Mouse (Mus musculus) lung, postnatal 10 days (tissue): ENCODE measurements around the gene Cfap20.
"Not testable (repeated sequence)": the region's sequence is repeated elsewhere in the genome, so short reads cannot be mapped to it uniquely, and the experiment has no call there.

ENCODE experiments used
- DNase-seq: peaks from one replicate; pipeline ENCODE4 v3.0.0; 2021

Gene Cfap20

GRCm38 (mm10) chr8:95411309-95411972 is 23.2 kb downstream of the Cfap20 start:
- DNase-seq = peak; percentile 76

DNA sequence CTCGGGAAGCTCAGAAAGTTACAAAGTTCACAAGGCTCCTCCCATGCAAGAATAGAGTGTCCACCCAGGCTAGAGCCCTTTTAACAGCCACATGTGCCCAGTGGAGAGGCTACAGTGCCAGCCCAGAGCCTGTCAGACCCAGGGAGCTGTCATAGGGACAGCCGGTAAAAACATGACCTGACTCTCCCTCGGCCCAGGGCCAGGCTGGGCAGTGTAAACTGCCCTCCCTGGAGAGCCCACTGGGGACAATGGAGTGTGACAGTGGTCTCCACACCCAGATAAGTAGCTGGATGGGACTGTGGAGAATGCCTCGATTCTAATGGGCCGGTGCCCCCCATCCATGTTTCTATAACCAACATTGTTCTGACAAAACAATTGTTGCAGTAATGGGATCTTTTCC is 25.2 kb downstream of the Cfap20 start:
- peak; percentile 81 for DNase-seq

- DNase-seq = no peak
Measured at GRCm38 (mm10) chr8:95401091-95401490, 33.6 kb downstream of the Cfap20 start.

- no peak for DNase-seq
Measured at GRCm38 (mm10) chr8:95399131-95399530, 35.5 kb downstream of the Cfap20 start.

GRCm38 (mm10) chr8:95397201-95397600 is 37.5 kb downstream of the Cfap20 start:
- DNase-seq = no peak

DNA sequence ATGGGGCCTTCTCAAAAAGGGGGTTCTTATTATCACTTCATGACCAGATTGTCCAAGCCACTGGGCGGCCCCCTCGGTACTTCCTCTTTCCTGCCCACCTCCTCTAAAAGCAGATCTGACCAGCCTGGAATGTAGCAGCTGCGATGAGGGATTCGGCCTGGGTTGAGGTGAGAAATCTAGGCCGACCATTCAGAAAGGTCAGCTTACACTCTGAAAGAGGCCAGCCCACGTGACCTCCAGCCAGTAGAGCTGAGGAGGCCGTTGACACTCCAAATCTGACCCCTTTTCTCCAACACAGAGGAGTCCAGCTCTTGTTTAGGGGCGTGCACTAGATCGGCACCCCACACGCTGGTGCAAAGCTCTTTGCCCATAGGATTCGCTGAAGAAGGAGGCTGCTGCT is 37.9 kb downstream of the Cfap20 start:
- DNase-seq = no peak

- DNase-seq = peak; percentile 31
Measured at GRCm38 (mm10) chr8:95395186-95395918, 39.3 kb downstream of the Cfap20 start.

DNA sequence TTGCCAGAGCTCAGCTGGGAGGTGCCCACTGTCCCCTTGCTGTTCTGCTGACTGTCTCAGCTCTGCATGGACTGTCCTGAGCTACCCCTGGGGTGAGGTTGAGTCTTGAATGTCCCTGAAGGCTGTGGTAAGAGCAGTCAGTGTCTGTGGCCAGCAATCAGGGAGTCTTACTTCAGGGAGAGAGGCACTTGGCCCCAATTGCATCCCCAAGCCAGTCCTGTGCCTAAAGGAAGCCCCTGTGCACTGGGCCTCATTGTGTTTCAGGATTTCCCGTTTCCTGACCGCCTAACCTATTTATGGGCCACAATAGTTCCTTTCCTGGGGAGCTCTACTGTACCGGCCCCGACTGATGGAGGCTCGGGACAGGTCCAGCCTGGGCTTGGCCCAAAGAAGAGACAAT is 42.1 kb downstream of the Cfap20 start:
- peak; percentile 56 for DNase-seq

DNA sequence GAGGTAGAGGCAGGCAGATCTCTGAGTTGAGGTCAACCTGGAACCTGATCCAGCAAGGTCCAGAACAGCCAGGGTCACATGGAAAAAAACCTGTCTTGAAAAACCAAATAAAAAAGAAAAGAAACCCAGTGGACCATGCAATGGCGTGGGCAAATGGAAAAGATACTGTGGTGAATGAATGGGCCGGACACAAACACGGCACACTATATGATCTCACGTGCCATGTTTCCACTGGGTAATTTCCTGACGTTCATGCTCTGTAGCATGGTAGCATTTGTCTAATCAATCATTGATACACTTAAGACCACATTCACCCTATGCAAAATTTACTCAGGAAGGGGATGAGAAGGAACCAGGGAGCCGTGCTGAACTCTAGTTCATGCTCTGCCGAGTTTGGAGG is 43.6 kb downstream of the Cfap20 start:
- no peak for DNase-seq

GRCm38 (mm10) chr8:95390312-95390711 is 44.4 kb downstream of the Cfap20 start:
- DNase-seq = no peak

- DNase-seq = no peak
Measured at GRCm38 (mm10) chr8:95387936-95388335, 46.7 kb downstream of the Cfap20 start.

DNA sequence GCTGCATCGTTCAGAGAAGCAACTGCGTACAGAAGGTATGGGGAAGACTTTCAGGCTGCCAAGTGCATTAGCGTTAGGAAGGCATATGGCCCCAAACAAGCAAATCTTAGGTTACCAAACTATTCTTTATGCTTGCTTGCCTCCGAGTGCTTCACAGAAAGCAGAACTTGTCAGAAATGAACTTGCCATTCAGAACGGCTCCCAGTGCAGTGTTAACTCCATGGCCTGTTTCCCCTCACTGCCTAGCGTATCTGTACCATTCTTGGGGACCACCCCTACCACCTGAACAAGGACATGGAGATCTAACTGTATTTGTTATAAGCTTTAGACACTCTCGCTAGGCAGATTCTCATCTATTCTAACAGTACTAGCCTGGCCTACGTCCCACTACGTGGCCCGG is 47.4 kb downstream of the Cfap20 start:
- no peak for DNase-seq

DNA sequence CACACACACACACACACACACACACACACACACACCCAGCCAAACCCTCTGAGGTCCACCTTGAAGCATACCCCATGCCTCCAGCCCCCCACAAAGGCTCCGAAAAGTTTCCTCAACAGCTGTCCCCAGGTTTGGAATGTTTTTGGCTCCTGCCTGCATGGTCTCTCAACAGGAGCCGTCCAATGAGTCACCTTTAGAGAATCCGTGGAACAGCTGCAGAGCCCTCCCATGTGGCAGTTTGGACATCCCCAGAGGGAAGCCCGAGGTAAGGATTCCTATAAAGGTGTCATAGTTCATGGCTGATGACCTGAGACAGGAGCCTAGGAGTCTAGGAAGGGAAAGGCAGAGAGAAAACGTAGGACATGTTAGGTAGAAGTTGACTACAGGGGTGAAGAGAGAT is 48.6 kb downstream of the Cfap20 start:
- DNase-seq = no peak

- no peak for DNase-seq
Measured at GRCm38 (mm10) chr8:95384501-95384900, 50.2 kb downstream of the Cfap20 start.

GRCm38 (mm10) chr8:95381595-95381994 is 53.1 kb downstream of the Cfap20 start:
- DNase-seq = no peak

GRCm38 (mm10) chr8:95380953-95381352 is 53.7 kb downstream of the Cfap20 start:
- peak; percentile 45 for DNase-seq

GRCm38 (mm10) chr8:95378928-95379327 is 55.7 kb downstream of the Cfap20 start:
- DNase-seq = not testable (repeated sequence)

DNA sequence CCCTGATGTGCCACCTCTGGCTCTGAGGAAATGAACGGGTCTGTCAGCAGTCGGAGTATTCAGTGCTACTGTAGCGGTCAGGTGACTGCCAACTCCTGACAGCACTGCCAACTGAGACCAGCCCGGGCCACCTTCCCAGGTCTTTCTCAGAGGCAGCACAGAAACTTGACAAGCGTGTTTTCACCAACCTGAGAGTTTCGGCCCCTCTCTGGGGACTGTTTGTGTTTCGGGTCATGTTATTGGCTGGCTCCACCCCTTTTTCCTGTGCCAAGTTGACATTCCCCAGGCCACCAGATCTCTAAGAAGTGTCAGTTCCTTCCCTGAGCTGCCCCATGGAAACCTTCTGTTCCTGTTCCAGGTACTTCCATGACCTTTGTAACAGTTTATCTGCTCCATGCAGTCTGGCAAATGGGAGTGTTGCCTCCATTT is 56.8 kb downstream of the Cfap20 start:
- peak; percentile 84 for DNase-seq

DNA sequence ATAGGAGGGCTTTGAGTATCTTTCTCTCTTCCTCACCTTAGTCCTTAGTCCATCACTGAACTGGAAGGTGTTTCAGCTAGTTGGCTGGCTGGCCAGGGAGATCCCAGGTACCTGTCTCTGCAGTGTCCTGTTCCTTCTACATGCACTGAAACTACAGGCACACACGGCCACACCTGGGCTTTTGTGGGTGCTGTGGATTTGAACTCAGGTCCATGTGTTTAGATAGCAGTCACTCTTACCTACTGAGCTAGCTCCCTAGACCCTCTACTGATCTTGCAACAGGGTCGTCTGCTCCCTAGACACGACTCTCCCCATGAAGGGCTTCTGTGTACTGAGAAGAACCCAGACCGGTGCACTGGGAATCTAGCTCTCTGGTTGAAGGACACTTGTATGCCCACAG is 57.6 kb downstream of the Cfap20 start:
- DNase-seq = no peak

- no peak for DNase-seq
Measured at GRCm38 (mm10) chr8:95376309-95376999, 58.2 kb downstream of the Cfap20 start.

- no peak for DNase-seq
Measured at GRCm38 (mm10) chr8:95375374-95375930, 59.2 kb downstream of the Cfap20 start.

GRCm38 (mm10) chr8:95374429-95374828 is 60.2 kb downstream of the Cfap20 start:
- peak; percentile 31 for DNase-seq

DNA sequence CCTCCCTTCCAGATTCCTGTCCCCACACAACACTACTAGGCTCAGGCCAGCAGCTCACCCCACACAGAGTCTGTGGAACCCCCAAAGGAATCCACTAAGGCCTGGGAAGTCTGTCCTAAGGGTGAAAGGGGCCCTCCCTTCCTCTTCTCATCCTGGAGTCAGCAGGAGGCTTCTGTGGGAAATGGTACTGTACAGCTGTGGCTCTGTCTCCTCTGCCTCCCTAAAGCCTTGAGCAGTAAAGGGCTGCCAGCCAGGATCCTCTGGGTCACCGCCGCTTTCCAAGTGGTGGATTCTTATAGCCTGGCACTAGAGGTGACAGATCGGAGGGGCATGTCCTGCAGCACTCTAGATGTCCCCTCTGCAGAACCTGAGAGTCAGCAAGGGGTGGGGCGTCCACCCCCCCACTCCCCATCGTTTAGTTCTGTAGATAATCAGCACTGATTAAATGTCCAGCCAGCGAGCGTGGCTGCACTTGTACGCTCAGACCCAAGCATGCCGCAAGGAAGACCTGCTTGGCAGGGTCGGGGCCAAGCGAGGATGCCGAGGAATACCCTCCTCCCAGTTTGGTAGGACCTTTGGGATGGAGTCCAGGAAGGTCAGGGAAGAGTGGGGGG is 61.2 kb downstream of the Cfap20 start:
- DNase-seq = no peak
